Mouse (Mus musculus) ES-Bruce4 (cell line): ENCODE data around the gene Supt20. TPM values are rescaled to one million over a fixed set of nuclear protein-coding genes. Genes with fewer than 3 reads are reported as not detected.

Experiments used
- H3K27ac ChIP-seq: 2 replicates; pipeline ENCODE4 v1.5.1; 2012; ENCODE audit warnings: low read length, inconsistent platforms; ENCODE audit not compliant: insufficient read depth
- H3K27me3 ChIP-seq: 2 replicates; pipeline ENCODE4 v1.6.1; 2012; ENCODE audit warnings: mild to moderate bottlenecking, low read length, inconsistent platforms; ENCODE audit not compliant: control insufficient read depth, poor library complexity, insufficient read depth, severe bottlenecking
- H3K36me3 ChIP-seq: 2 replicates; pipeline ENCODE4 v1.6.1; 2012; ENCODE audit warnings: inconsistent platforms, mild to moderate bottlenecking, low read length, moderate library complexity; ENCODE audit not compliant: control insufficient read depth, poor library complexity, insufficient read depth, severe bottlenecking
- H3K4me1 ChIP-seq: one replicate; pipeline ENCODE4 v1.8.1; 2011; ENCODE audit warnings: low read length; ENCODE audit not compliant: control insufficient read depth, insufficient read depth
- H3K4me3 ChIP-seq: 2 replicates; pipeline ENCODE4 v1.5.1; 2011; ENCODE audit warnings: low read depth, mild to moderate bottlenecking, low read length
- H3K9ac ChIP-seq: 2 replicates; pipeline ENCODE4 v1.6.1; 2012; ENCODE audit warnings: low read depth, mild to moderate bottlenecking, inconsistent platforms; ENCODE audit not compliant: poor library complexity, severe bottlenecking
- H3K9me3 ChIP-seq: replicated peaks from 2 replicates; pipeline ENCODE4 v1.6.1; 2012; ENCODE audit warnings: mild to moderate bottlenecking, low read length, inconsistent platforms; ENCODE audit not compliant: control insufficient read depth, poor library complexity, insufficient read depth, severe bottlenecking
- CTCF ChIP-seq: IDR thresholded peaks from one replicate; pipeline ENCODE4 v1.8.1; 2011; ENCODE audit warnings: low read depth, low read length
- EP300 ChIP-seq: IDR thresholded peaks from 2 replicates; pipeline ENCODE4 v1.6.1; 2011; ENCODE audit warnings: low read depth, low read length; ENCODE audit not compliant: insufficient read depth
- POLR2A ChIP-seq: IDR thresholded peaks from one replicate; pipeline ENCODE4 v1.8.1; 2011; ENCODE audit warnings: low read length; ENCODE audit not compliant: insufficient read depth
- polyA plus RNA-seq: library from polyadenylated mRNA; stranded (reverse); fragments of >200 nt; gene quantifications from 2 replicates; pipeline ENCODE4 v1.2.4, GENCODE M21; 2011; ENCODE audit warnings: low read depth; ENCODE audit not compliant: missing spikeins, insufficient read depth, insufficient read length

The Supt20 gene
- polyA plus RNA-seq, 1 experiment: 99.9 TPM

- Histone ChIP-seq H3K36me3 (no peaks in the 10 kb centered on the region), H3K4me1 (no peaks in the 10 kb centered on the region), H3K9me3 (no peaks in the 10 kb centered on the region), H3K27me3 (no peaks in the 10 kb centered on the region), H3K27ac (no peak overlapping the region), H3K9ac (no peak overlapping the region), H3K4me3 (no peak overlapping the region)
- TF ChIP-seq POLR2A (no peak), CTCF (no peak), EP300 (no peak)
Measured at GRCm38 (mm10) chr3:54756058-54756457, 63.5 kb downstream of the Supt20 start.

- Histone ChIP-seq H3K27me3 (no peaks in the 10 kb centered on the region), H3K27ac (no peak overlapping the region), H3K36me3 (no peaks in the 10 kb centered on the region), H3K9me3 (no peaks in the 10 kb centered on the region), H3K9ac (no peak overlapping the region), H3K4me1 (no peaks in the 10 kb centered on the region), H3K4me3 (no peak overlapping the region)
- TF ChIP-seq CTCF (no peak), POLR2A (no peak), EP300 (no peak)
Measured at GRCm38 (mm10) chr3:54757446-54757845, 64.8 kb downstream of the Supt20 start.

GRCm38 (mm10) chr3:54759211-54759610, 66.6 kb downstream of the Supt20 start:
- no peak overlapping the region for H3K4me3 ChIP-seq
- TF ChIP-seq CTCF (no peak), POLR2A (no peak), EP300 (no peak)

GRCm38 (mm10) chr3:54760321-54761115, 67.9 kb downstream of the Supt20 start:
- no peaks in the 10 kb centered on the region for H3K27me3 ChIP-seq
- H3K27ac ChIP-seq: no peak overlapping the region
- no peaks in the 10 kb centered on the region for H3K4me1 ChIP-seq
- no peak for TF ChIP-seq CTCF
- no peak for TF ChIP-seq POLR2A
- no peak for TF ChIP-seq EP300
- H3K36me3 ChIP-seq: no peaks in the 10 kb centered on the region
- no peak overlapping the region for H3K4me3 ChIP-seq
- H3K9me3 ChIP-seq: no peaks in the 10 kb centered on the region
- H3K9ac ChIP-seq: no peak overlapping the region

More at GRCm38 (mm10) chr3:54759211-54759610, 66.6 kb downstream of the Supt20 start:
- Histone ChIP-seq H3K27me3 (no peaks in the 10 kb centered on the region), H3K4me1 (no peaks in the 10 kb centered on the region), H3K36me3 (no peaks in the 10 kb centered on the region), H3K27ac (no peak overlapping the region), H3K9me3 (no peaks in the 10 kb centered on the region), H3K9ac (no peak overlapping the region)

GRCm38 (mm10) chr3:54761258-54761657, 68.7 kb downstream of the Supt20 start:
- H3K36me3 ChIP-seq: no peaks in the 10 kb centered on the region
- H3K9ac ChIP-seq: no peak overlapping the region
- no peaks in the 10 kb centered on the region for H3K9me3 ChIP-seq
- no peak overlapping the region for H3K4me3 ChIP-seq
- H3K27ac ChIP-seq: no peak overlapping the region
- no peaks in the 10 kb centered on the region for H3K27me3 ChIP-seq
- TF ChIP-seq CTCF (no peak), POLR2A (no peak), EP300 (no peak)
- H3K4me1 ChIP-seq: no peaks in the 10 kb centered on the region

GRCm38 (mm10) chr3:54764418-54764817, 71.8 kb downstream of the Supt20 start:
- no peaks in the 10 kb centered on the region for H3K27me3 ChIP-seq
- no peak overlapping the region for H3K4me3 ChIP-seq
- H3K4me1 ChIP-seq: no peaks in the 10 kb centered on the region
- H3K36me3 ChIP-seq: no peaks in the 10 kb centered on the region
- H3K9me3 ChIP-seq: no peaks in the 10 kb centered on the region
- H3K9ac ChIP-seq: no peak overlapping the region
- no peak for TF ChIP-seq POLR2A
- no peak for TF ChIP-seq CTCF
- no peak for TF ChIP-seq EP300
- no peak overlapping the region for H3K27ac ChIP-seq
